Mouse (Mus musculus): ENCODE measurements around the gene Crispld2. TPM values are rescaled to one million over a fixed set of nuclear protein-coding genes. Genes with fewer than 3 reads are reported as not detected.
A peak's percentile ranks its signal among the peaks of the same experiment; 100 is the strongest.

The Crispld2 gene
- polyA plus RNA-seq, 1 experiment from 2014 or later = 2.7 TPM

DNA sequence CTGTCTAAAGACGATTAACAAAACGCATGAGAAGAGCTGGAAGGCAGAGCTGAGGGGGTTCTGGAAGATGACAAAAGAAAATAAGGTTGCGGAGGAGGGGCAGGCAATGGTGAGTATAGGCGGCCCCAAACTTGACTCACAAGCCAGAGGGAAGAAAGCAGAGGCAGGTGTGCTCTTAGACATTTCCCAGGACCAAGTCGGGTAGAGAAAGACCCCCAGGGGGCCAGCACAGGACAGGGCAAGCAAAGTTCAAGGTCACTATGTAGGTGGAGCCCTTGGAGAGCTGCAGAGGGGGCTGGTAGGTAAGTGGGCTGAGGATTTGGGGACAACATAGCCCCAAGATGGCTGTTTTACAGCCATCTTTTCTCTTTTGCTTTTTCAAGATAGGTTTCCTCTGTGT lies 87.1 kb downstream of the Crispld2 start:
- H3K36me3 ChIP-seq (ENCODE audit: control insufficient read depth, insufficient read depth, low read length) = peaks cover 14% of the 10 kb centered on the region
- H3K4me1 ChIP-seq (ENCODE audit: control insufficient read depth, insufficient read depth, low read length) = no peaks in the 10 kb centered on the region
- ATAC-seq (ENCODE audit: insufficient number of reproducible peaks, low FRiP score, low TSS enrichment, low read depth) (no peak), DNase-seq (ENCODE audit: low spot score) (no peak)
- H3K27ac ChIP-seq (replicated peaks; ENCODE audit: low read depth, low read length) = no peak overlapping the region
- H3K9ac ChIP-seq (ENCODE audit: low read length) = no peak overlapping the region
- no peak overlapping the region for H3K4me2 ChIP-seq (ENCODE audit: low read depth, severe bottlenecking)
- H3K27me3 ChIP-seq (ENCODE audit: control insufficient read depth, insufficient read depth, low read length) = no peaks in the 10 kb centered on the region
- no peaks in the 10 kb centered on the region for H3K9me3 ChIP-seq (ENCODE audit: control insufficient read depth, low read length)
- WGBS = 64% methylated on average over 5 of the region's 5 CpGs
- no peak overlapping the region for H3K4me3 ChIP-seq (ENCODE audit: low read depth, low read length)

- DNase-seq (ENCODE audit: low spot score) (no peak), ATAC-seq (ENCODE audit: insufficient number of reproducible peaks, low FRiP score, low TSS enrichment, low read depth) (no peak)
- Histone ChIP-seq H3K4me2 (ENCODE audit: low read depth, severe bottlenecking) (no peak overlapping the region), H3K4me1 (ENCODE audit: control insufficient read depth, insufficient read depth, low read length) (no peaks in the 10 kb centered on the region), H3K36me3 (ENCODE audit: control insufficient read depth, insufficient read depth, low read length) (peaks cover 25% of the 10 kb centered on the region), H3K9ac (ENCODE audit: low read length) (no peak overlapping the region), H3K9me3 (ENCODE audit: control insufficient read depth, low read length) (no peaks in the 10 kb centered on the region), H3K4me3 (ENCODE audit: low read depth, low read length) (no peak overlapping the region), H3K27me3 (ENCODE audit: control insufficient read depth, insufficient read depth, low read length) (no peaks in the 10 kb centered on the region), H3K27ac (replicated peaks; ENCODE audit: low read depth, low read length) (no peak overlapping the region)
- 97% methylated on average over 8 of the region's 8 CpGs for WGBS
These were observed 91.0 kb downstream of the Crispld2 start for GRCm38 (mm10) chr8:120083261-120083660.

DNA sequence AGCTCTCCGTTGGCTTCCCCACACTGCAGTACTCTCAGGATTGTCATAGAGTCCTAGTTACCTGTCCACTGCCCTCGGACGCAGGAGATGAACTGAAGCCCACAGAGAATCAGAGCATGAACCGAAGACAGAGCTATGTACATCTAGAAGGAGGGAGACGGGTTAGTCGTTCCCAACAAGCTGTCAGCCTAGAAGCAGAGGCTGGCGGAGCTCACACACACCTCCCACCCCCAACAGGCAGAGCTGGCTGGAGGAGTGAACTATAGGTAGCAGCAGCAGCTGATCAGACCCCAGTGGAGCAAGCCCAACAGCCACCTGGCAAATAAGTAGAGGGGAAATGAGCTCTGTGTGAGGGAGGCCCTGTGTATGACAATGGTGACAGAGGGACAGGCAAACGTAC lies 92.5 kb downstream of the Crispld2 start:
- no peak for DNase-seq (ENCODE audit: low spot score)
- no peak for ATAC-seq (ENCODE audit: insufficient number of reproducible peaks, low FRiP score, low TSS enrichment, low read depth)
- Histone ChIP-seq H3K4me3 (ENCODE audit: low read depth, low read length) (no peak overlapping the region), H3K4me1 (ENCODE audit: control insufficient read depth, insufficient read depth, low read length) (no peaks in the 10 kb centered on the region), H3K36me3 (ENCODE audit: control insufficient read depth, insufficient read depth, low read length) (peaks cover 25% of the 10 kb centered on the region), H3K9ac (ENCODE audit: low read length) (no peak overlapping the region), H3K27me3 (ENCODE audit: control insufficient read depth, insufficient read depth, low read length) (no peaks in the 10 kb centered on the region), H3K9me3 (ENCODE audit: control insufficient read depth, low read length) (no peaks in the 10 kb centered on the region), H3K27ac (replicated peaks; ENCODE audit: low read depth, low read length) (no peak overlapping the region), H3K4me2 (ENCODE audit: low read depth, severe bottlenecking) (no peak overlapping the region)
- 91% methylated on average over 8 of the region's 8 CpGs for WGBS

- no peak overlapping the region for H3K4me2 ChIP-seq (ENCODE audit: low read depth, severe bottlenecking)
- H3K27ac ChIP-seq (replicated peaks; ENCODE audit: low read depth, low read length) = no peak overlapping the region
- no peak overlapping the region for H3K4me3 ChIP-seq (ENCODE audit: low read depth, low read length)
- no peak overlapping the region for H3K9ac ChIP-seq (ENCODE audit: low read length)
- ATAC-seq (ENCODE audit: insufficient number of reproducible peaks, low FRiP score, low TSS enrichment, low read depth) = no peak
- WGBS = 82% methylated on average over 7 of the region's 7 CpGs
- H3K27me3 ChIP-seq (ENCODE audit: control insufficient read depth, insufficient read depth, low read length) = no peaks in the 10 kb centered on the region
- DNase-seq (ENCODE audit: low spot score) = no peak
- H3K4me1 ChIP-seq (ENCODE audit: control insufficient read depth, insufficient read depth, low read length) = no peaks in the 10 kb centered on the region
- H3K9me3 ChIP-seq (ENCODE audit: control insufficient read depth, low read length) = no peaks in the 10 kb centered on the region
- peaks cover 19% of the 10 kb centered on the region for H3K36me3 ChIP-seq (ENCODE audit: control insufficient read depth, insufficient read depth, low read length)
These were observed 97.3 kb downstream of the Crispld2 start for GRCm38 (mm10) chr8:120089511-120089910.

GRCm38 (mm10) chr8:120091032-120091431 lies 98.8 kb downstream of the Crispld2 start:
- DNase-seq (ENCODE audit: low spot score) (no peak), ATAC-seq (ENCODE audit: insufficient number of reproducible peaks, low FRiP score, low TSS enrichment, low read depth) (no peak)
- Histone ChIP-seq H3K9ac (ENCODE audit: low read length) (no peak overlapping the region), H3K27me3 (ENCODE audit: control insufficient read depth, insufficient read depth, low read length) (no peaks in the 10 kb centered on the region), H3K27ac (replicated peaks; ENCODE audit: low read depth, low read length) (no peak overlapping the region; the same call in 1 of the 2 replicates), H3K36me3 (ENCODE audit: control insufficient read depth, insufficient read depth, low read length) (peaks cover 15% of the 10 kb centered on the region), H3K4me2 (ENCODE audit: low read depth, severe bottlenecking) (no peak overlapping the region), H3K4me3 (ENCODE audit: low read depth, low read length) (no peak overlapping the region), H3K4me1 (ENCODE audit: control insufficient read depth, insufficient read depth, low read length) (no peaks in the 10 kb centered on the region), H3K9me3 (ENCODE audit: control insufficient read depth, low read length) (no peaks in the 10 kb centered on the region)
- WGBS = 92% methylated on average over 3 of the region's 3 CpGs

- no peak for DNase-seq (ENCODE audit: low spot score)
- no peak overlapping the region for H3K9ac ChIP-seq (ENCODE audit: low read length)
- H3K27me3 ChIP-seq (ENCODE audit: control insufficient read depth, insufficient read depth, low read length) = no peaks in the 10 kb centered on the region
- H3K36me3 ChIP-seq (ENCODE audit: control insufficient read depth, insufficient read depth, low read length) = peaks cover 8% of the 10 kb centered on the region
- no peaks in the 10 kb centered on the region for H3K4me1 ChIP-seq (ENCODE audit: control insufficient read depth, insufficient read depth, low read length)
- no peak overlapping the region for H3K4me2 ChIP-seq (ENCODE audit: low read depth, severe bottlenecking)
- ATAC-seq (ENCODE audit: insufficient number of reproducible peaks, low FRiP score, low TSS enrichment, low read depth) = no peak
- 91% methylated on average over 3 of the region's 3 CpGs for WGBS
- H3K27ac ChIP-seq (replicated peaks; ENCODE audit: low read depth, low read length) = no peak overlapping the region
- no peak overlapping the region for H3K4me3 ChIP-seq (ENCODE audit: low read depth, low read length)
- no peaks in the 10 kb centered on the region for H3K9me3 ChIP-seq (ENCODE audit: control insufficient read depth, low read length)
These were observed 100.9 kb downstream of the Crispld2 start for GRCm38 (mm10) chr8:120093103-120093502.

- WGBS = 91% methylated on average over 10 of the region's 10 CpGs
- H3K27me3 ChIP-seq (ENCODE audit: control insufficient read depth, insufficient read depth, low read length) = no peaks in the 10 kb centered on the region
- H3K9ac ChIP-seq (ENCODE audit: low read length) = no peak overlapping the region
- peaks cover 8% of the 10 kb centered on the region for H3K36me3 ChIP-seq (ENCODE audit: control insufficient read depth, insufficient read depth, low read length)
- no peak for ATAC-seq (ENCODE audit: insufficient number of reproducible peaks, low FRiP score, low TSS enrichment, low read depth)
- H3K4me3 ChIP-seq (ENCODE audit: low read depth, low read length) = no peak overlapping the region
- no peak overlapping the region for H3K27ac ChIP-seq (replicated peaks; ENCODE audit: low read depth, low read length)
- H3K9me3 ChIP-seq (ENCODE audit: control insufficient read depth, low read length) = no peaks in the 10 kb centered on the region
- no peaks in the 10 kb centered on the region for H3K4me1 ChIP-seq (ENCODE audit: control insufficient read depth, insufficient read depth, low read length)
- no peak overlapping the region for H3K4me2 ChIP-seq (ENCODE audit: low read depth, severe bottlenecking)
- no peak for DNase-seq (ENCODE audit: low spot score)
These were observed 102.6 kb downstream of the Crispld2 start for GRCm38 (mm10) chr8:120094801-120095200.

GRCm38 (mm10) chr8:120096486-120096885 lies 104.2 kb downstream of the Crispld2 start:
- WGBS = 68% methylated on average over 2 of the region's 2 CpGs
- no peaks in the 10 kb centered on the region for H3K27me3 ChIP-seq (ENCODE audit: control insufficient read depth, insufficient read depth, low read length)
- DNase-seq (ENCODE audit: low spot score) = no peak
- no peak for ATAC-seq (ENCODE audit: insufficient number of reproducible peaks, low FRiP score, low TSS enrichment, low read depth)
- peaks cover 6% of the 10 kb centered on the region for H3K36me3 ChIP-seq (ENCODE audit: control insufficient read depth, insufficient read depth, low read length)
- no peak overlapping the region for H3K27ac ChIP-seq (replicated peaks; ENCODE audit: low read depth, low read length)
- no peak overlapping the region for H3K4me2 ChIP-seq (ENCODE audit: low read depth, severe bottlenecking)
- H3K4me1 ChIP-seq (ENCODE audit: control insufficient read depth, insufficient read depth, low read length) = no peaks in the 10 kb centered on the region
- no peak overlapping the region for H3K4me3 ChIP-seq (ENCODE audit: low read depth, low read length)
- no peaks in the 10 kb centered on the region for H3K9me3 ChIP-seq (ENCODE audit: control insufficient read depth, low read length)
- no peak overlapping the region for H3K9ac ChIP-seq (ENCODE audit: low read length)

GRCm38 (mm10) chr8:120100388-120101067 lies 108.3 kb downstream of the Crispld2 start:
- ATAC-seq (ENCODE audit: insufficient number of reproducible peaks, low FRiP score, low TSS enrichment, low read depth) (0 out of 2 replicates have a peak, but pooled peaks have one; percentile 48), DNase-seq (ENCODE audit: low spot score) (peak; percentile 29)
- Histone ChIP-seq H3K27me3 (ENCODE audit: control insufficient read depth, insufficient read depth, low read length) (no peaks in the 10 kb centered on the region), H3K4me2 (ENCODE audit: low read depth, severe bottlenecking) (peak overlapping the region; percentile 95), H3K9me3 (ENCODE audit: control insufficient read depth, low read length) (no peaks in the 10 kb centered on the region), H3K36me3 (ENCODE audit: control insufficient read depth, insufficient read depth, low read length) (no peaks in the 10 kb centered on the region), H3K4me1 (ENCODE audit: control insufficient read depth, insufficient read depth, low read length) (peaks cover 5% of the 10 kb centered on the region; the same call in 1 of the 2 replicates), H3K9ac (ENCODE audit: low read length) (peak overlapping the region; percentile 70), H3K27ac (replicated peaks; ENCODE audit: low read depth, low read length) (no peak overlapping the region; the same call in 1 of the 2 replicates), H3K4me3 (ENCODE audit: low read depth, low read length) (peak overlapping the region; percentile 90)
- 4% methylated on average over 25 of the region's 25 CpGs for WGBS

Measured in limb, embryonic 11.5 days (tissue).